Mouse (Mus musculus) heart, postnatal 14 days (tissue): Measurements from ENCODE around the gene Gm3106. TPM values are rescaled to one million over a fixed set of nuclear protein-coding genes. Genes with fewer than 3 reads are reported as not detected.
"Not testable (repeated sequence)": the region's sequence is repeated elsewhere in the genome, so short reads cannot be mapped to it uniquely, and the experiment has no call there.

Experiments
- DNase-seq, 2 experiments: peaks; one replicate each; pipeline ENCODE4 v3.0.0; 2021 to 2022
- intact Hi-C: fragments of 180-260 bp; cut with DNase I; formaldehyde crosslinking; loops from one replicate; pipeline ENCODE4 v1.15.1; 2025
- long read RNA-seq, 2 experiments: library from polyadenylated mRNA; stranded (forward); transcript quantifications; one replicate each; pipeline ENCODE4 v2.0.0; 2021
- total RNA-seq, 2 experiments: library from RNA; stranded (reverse); gene quantifications; 2 replicates each; pipeline ENCODE4 v1.2.3; 2021

Gm3106 gene
- total RNA-seq, result not detected
- long read RNA-seq, experiment 1, result 0 reads
- long read RNA-seq, experiment 2, result 0 reads

- DNase-seq, intact Hi-C loops: not testable (repeated sequence)
Observed at GRCm38 (mm10) chr5:94217705-94218104, at the start of gene Gm3106. TSS of gene Gm3106 (plus strand) at chr5:94218005.

Other genes with a start within 250 kb of the Gm3106 start
- not detected for gene BC061212, start 147.5 kb upstream of the Gm3106 start, total RNA-seq
- not detected for gene Gm6351, start 141.6 kb upstream of the Gm3106 start, total RNA-seq
- not detected for gene A430089I19Rik, start 88.8 kb downstream of the Gm3106 start, total RNA-seq
- gene Gm6502, start 96.4 kb downstream of the Gm3106 start, total RNA-seq, result not detected
- not detected for gene AA792892, start 121.7 kb downstream of the Gm3106 start, total RNA-seq
- not detected for gene Gm7682, start 227.8 kb downstream of the Gm3106 start, total RNA-seq